8 mouse cellular contexts compared by ENCODE assay signal in the genomic region with DNA sequence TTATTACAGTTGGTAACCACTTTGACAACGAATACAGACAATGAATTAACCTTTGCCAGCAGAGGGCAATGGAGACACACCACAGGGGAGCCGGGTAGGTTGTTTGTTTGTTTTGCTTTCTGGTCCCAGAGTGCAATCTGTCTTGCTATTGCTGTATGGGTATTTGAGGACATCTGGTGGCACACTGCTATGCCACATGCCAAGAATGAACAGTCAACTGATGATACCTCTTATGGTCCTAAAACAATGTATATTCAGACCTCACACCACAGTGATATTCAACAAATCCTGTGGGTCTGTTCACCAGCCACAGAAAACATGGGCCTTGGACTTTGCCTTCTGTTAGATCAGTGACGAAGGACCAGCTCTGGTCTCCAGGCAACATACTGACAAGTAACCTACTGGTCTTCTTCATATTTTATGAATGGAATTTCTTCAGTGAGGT. TPM values are rescaled to one million over a fixed set of nuclear protein-coding genes. Genes with fewer than 3 reads are reported as not detected.
DNase-seq lines count a peak whose midpoint lies in the region; ATAC-seq and TF ChIP-seq lines count a peak whose summit lies in the region.

No protein-coding gene starts in this region.

- no peaks in the 10 kb centered on the region for H3K27me3 ChIP-seq in forebrain, embryonic 14.5 days (replicated peaks; ENCODE audit: control insufficient read depth, insufficient read depth, low read length)
- no peaks in the 10 kb centered on the region for H3K27me3 ChIP-seq in forebrain, embryonic 11.5 days (ENCODE audit: control insufficient read depth, insufficient read depth, low read length)
- H3K27me3 ChIP-seq in thymus, adult 2 months (ENCODE audit: control insufficient read depth, insufficient read depth, low read length): no peaks in the 10 kb centered on the region
- H3K27me3 ChIP-seq in embryonic facial prominence, embryonic 14.5 days (replicated peaks; ENCODE audit: control insufficient read depth, insufficient read depth, low read length): no peaks in the 10 kb centered on the region
- H3K27me3 ChIP-seq in lung, postnatal 0 days (replicated peaks; ENCODE audit: insufficient read depth, low read length): no peaks in the 10 kb centered on the region
- no peaks in the 10 kb centered on the region for H3K27me3 ChIP-seq in midbrain, embryonic 13.5 days

- TF ChIP-seq CTCF in thymus, adult 2 months (IDR thresholded peaks at IDR 0.05; ENCODE audit: borderline replicate concordance, control insufficient read depth, extremely low read depth, insufficient read depth, low read length, poor library complexity): no peak
- peak; percentile 73 for TF ChIP-seq CTCF in lung, postnatal 0 days (IDR thresholded peaks at IDR 0.05)

- 54% methylated on average over 3 of the region's 3 CpGs for WGBS in forebrain, embryonic 14.5 days
- 70% methylated on average over 3 of the region's 3 CpGs for WGBS in forebrain, embryonic 11.5 days
- WGBS in thymus, adult 2 months: 38% methylated on average over 3 of the region's 3 CpGs
- 51% methylated on average over 3 of the region's 3 CpGs for WGBS in embryonic facial prominence, embryonic 14.5 days
- 38% methylated on average over 3 of the region's 3 CpGs for WGBS in lung, postnatal 0 days
- WGBS in midbrain, embryonic 13.5 days: 67% methylated on average over 3 of the region's 3 CpGs

- no peaks in the 10 kb centered on the region for H3K9me3 ChIP-seq in forebrain, embryonic 14.5 days (replicated peaks; ENCODE audit: control insufficient read depth, low read length)
- no peaks in the 10 kb centered on the region for H3K9me3 ChIP-seq in forebrain, embryonic 11.5 days (ENCODE audit: control insufficient read depth, low read length)
- H3K9me3 ChIP-seq in embryonic facial prominence, embryonic 14.5 days (ENCODE audit: control insufficient read depth, low read length): no peaks in the 10 kb centered on the region
- H3K9me3 ChIP-seq in lung, postnatal 0 days (ENCODE audit: low read length): no peaks in the 10 kb centered on the region
- no peaks in the 10 kb centered on the region for H3K9me3 ChIP-seq in midbrain, embryonic 13.5 days

- no peak for TF ChIP-seq EP300 in lung, postnatal 0 days (IDR thresholded peaks at IDR 0.05)

- no peak overlapping the region for H3K4me3 ChIP-seq in forebrain, embryonic 14.5 days (ENCODE audit: low read depth, low read length)
- no peak overlapping the region for H3K4me3 ChIP-seq in forebrain, embryonic 11.5 days (ENCODE audit: low read depth, low read length)
- H3K4me3 ChIP-seq in thymus, adult 2 months (ENCODE audit: control insufficient read depth, insufficient read depth, low read length): no peak overlapping the region
- no peak overlapping the region for H3K4me3 ChIP-seq in embryonic facial prominence, embryonic 14.5 days (ENCODE audit: low read depth, low read length)
- no peak overlapping the region for H3K4me3 ChIP-seq in lung, postnatal 0 days (ENCODE audit: low read depth, low read length)
- H3K4me3 ChIP-seq in midbrain, embryonic 13.5 days (replicated peaks): no peak overlapping the region

- no peak overlapping the region for H3K27ac ChIP-seq in forebrain, embryonic 14.5 days (ENCODE audit: low read depth, low read length)
- no peak overlapping the region for H3K27ac ChIP-seq in forebrain, embryonic 11.5 days (ENCODE audit: low read depth, low read length)
- H3K27ac ChIP-seq in thymus, adult 2 months (ENCODE audit: control insufficient read depth, insufficient read depth, low read length): no peak overlapping the region
- no peak overlapping the region for H3K27ac ChIP-seq in embryonic facial prominence, embryonic 14.5 days (replicated peaks; ENCODE audit: low read depth, low read length)
- no peak overlapping the region for H3K27ac ChIP-seq in lung, postnatal 0 days (ENCODE audit: low read length)
- no peak overlapping the region for H3K27ac ChIP-seq in midbrain, embryonic 13.5 days

- no peak for TF ChIP-seq POLR2A in thymus, adult 2 months (IDR thresholded peaks at IDR 0.05; ENCODE audit: control insufficient read depth, extremely low read depth, insufficient read depth, low read length, poor library complexity)

- ATAC-seq in forebrain, embryonic 14.5 days: no peak
- no peak for ATAC-seq in forebrain, embryonic 11.5 days (replicated peaks; ENCODE audit: low FRiP score)
- ATAC-seq in embryonic facial prominence, embryonic 14.5 days (ENCODE audit: low read depth): no peak
- no peak; the same call in 1 of the 2 replicates for ATAC-seq in lung, postnatal 0 days
- ATAC-seq in midbrain, embryonic 13.5 days: no peak

- no peak overlapping the region for H3K9ac ChIP-seq in forebrain, embryonic 14.5 days (ENCODE audit: low read length)
- H3K9ac ChIP-seq in forebrain, embryonic 11.5 days (ENCODE audit: low read length): no peak overlapping the region
- H3K9ac ChIP-seq in embryonic facial prominence, embryonic 14.5 days (ENCODE audit: low read depth, low read length): no peak overlapping the region
- H3K9ac ChIP-seq in lung, postnatal 0 days (replicated peaks; ENCODE audit: low read depth): no peak overlapping the region
- H3K9ac ChIP-seq in midbrain, embryonic 13.5 days (replicated peaks): no peak overlapping the region

- no peaks in the 10 kb centered on the region for H3K4me1 ChIP-seq in forebrain, embryonic 14.5 days (ENCODE audit: control insufficient read depth, insufficient read depth, low read length)
- H3K4me1 ChIP-seq in forebrain, embryonic 11.5 days (replicated peaks; ENCODE audit: control insufficient read depth, insufficient read depth, low read length): no peaks in the 10 kb centered on the region
- no peaks in the 10 kb centered on the region for H3K4me1 ChIP-seq in thymus, adult 2 months (replicated peaks; ENCODE audit: control insufficient read depth, insufficient read depth, low read length)
- H3K4me1 ChIP-seq in embryonic facial prominence, embryonic 14.5 days (ENCODE audit: control insufficient read depth, insufficient read depth, low read length): no peaks in the 10 kb centered on the region
- H3K4me1 ChIP-seq in lung, postnatal 0 days (ENCODE audit: insufficient read depth, low read depth, low read length): no peaks in the 10 kb centered on the region
- no peaks in the 10 kb centered on the region for H3K4me1 ChIP-seq in midbrain, embryonic 13.5 days (replicated peaks)

- H3K4me2 ChIP-seq in forebrain, embryonic 14.5 days (ENCODE audit: low read length): no peak overlapping the region
- no peak overlapping the region for H3K4me2 ChIP-seq in forebrain, embryonic 11.5 days (ENCODE audit: low read depth, low read length, severe bottlenecking)
- no peak overlapping the region for H3K4me2 ChIP-seq in embryonic facial prominence, embryonic 14.5 days (ENCODE audit: low read depth, low read length)
- no peak overlapping the region for H3K4me2 ChIP-seq in lung, postnatal 0 days (replicated peaks; ENCODE audit: low read depth, low read length)
- H3K4me2 ChIP-seq in midbrain, embryonic 13.5 days (replicated peaks): no peak overlapping the region

- DNase-seq in forebrain, embryonic 14.5 days (ENCODE audit: low spot score): peak; percentile 6
- no peak for DNase-seq in forebrain, embryonic 11.5 days (ENCODE audit: low spot score)
- DNase-seq in thymus, postnatal 14 days: peak; percentile 14
- DNase-seq in thymus, adult 2 months: no peak
- peak; percentile 23 for DNase-seq in embryonic facial prominence, embryonic 14.5 days (ENCODE audit: low spot score)
- peak; percentile 45 for DNase-seq in lung, postnatal 0 days (ENCODE audit: low spot score)
- DNase-seq in layer of hippocampus, postnatal 10 days (ENCODE audit: low spot score in 2 of 2): no peak

- 0 out of 2 replicates have a peak, but pooled peaks cover 2% of the 10 kb centered on the region for H3K36me3 ChIP-seq in forebrain, embryonic 14.5 days (ENCODE audit: control insufficient read depth, insufficient read depth, low read length)
- no peaks in the 10 kb centered on the region for H3K36me3 ChIP-seq in forebrain, embryonic 11.5 days (ENCODE audit: control insufficient read depth, insufficient read depth, low read length)
- H3K36me3 ChIP-seq in thymus, adult 2 months (ENCODE audit: control insufficient read depth, insufficient read depth, low read length): no peaks in the 10 kb centered on the region
- no peaks in the 10 kb centered on the region for H3K36me3 ChIP-seq in embryonic facial prominence, embryonic 14.5 days (ENCODE audit: control insufficient read depth, insufficient read depth, low read length)
- no peaks in the 10 kb centered on the region for H3K36me3 ChIP-seq in lung, postnatal 0 days (ENCODE audit: insufficient read depth, low read length)
- H3K36me3 ChIP-seq in midbrain, embryonic 13.5 days: peaks cover 5% of the 10 kb centered on the region; the same call in 1 of the 2 replicates

RNA-seq across cellular contexts. Expression of a gene that starts 43.5 kb away (rescaled TPM):
- polyA plus RNA-seq in forebrain, embryonic 14.5 days (2014; fragmentation: Nextera tagmentation; extraction: Ambion mirVana): 10.9 and 16.9 TPM in 2 replicates
- polyA plus RNA-seq in forebrain, embryonic 11.5 days (2014; fragmentation: Nextera tagmentation; extraction: Ambion mirVana): 17.5 and 19.8 TPM in 2 replicates
- polyA plus RNA-seq in thymus, adult 2 months (2012; rRNA removed): 1.6 and 1.7 TPM in 2 replicates
- 4.8 and 5.7 TPM in 2 replicates for polyA plus RNA-seq in embryonic facial prominence, embryonic 14.5 days (2014; fragmentation: Nextera tagmentation; extraction: Ambion mirVana)
- 3.6 and 4.3 TPM in 2 replicates for polyA plus RNA-seq in lung, postnatal 0 days (2015; fragmentation: Nextera tagmentation; extraction: Ambion mirVana)
- 17.4 and 19.2 TPM in 2 replicates for polyA plus RNA-seq in midbrain, embryonic 13.5 days (2015; fragmentation: Nextera tagmentation; extraction: Ambion mirVana)
- total RNA-seq in layer of hippocampus, postnatal 10 days (2021): 10 to 100 TPM; 35.5 to 40.6 TPM

Comparison
In these comparisons a context has a peak if more than half of its experiments do, and no peak if none do; other contexts are left out.
1. DNase-seq: peak in forebrain, embryonic 14.5 days (single experiment), thymus, postnatal 14 days (single experiment), embryonic facial prominence, embryonic 14.5 days (single experiment) and lung, postnatal 0 days (single experiment); none in forebrain, embryonic 11.5 days (single experiment), thymus, adult 2 months (single experiment) and layer of hippocampus, postnatal 10 days (0 of 2).